Mouse (Mus musculus) limb, embryonic 15.5 days (tissue): Measurements from ENCODE around the gene Tmc7. TPM values are rescaled to one million over a fixed set of nuclear protein-coding genes. Genes with fewer than 3 reads are reported as not detected.

Experiments used
- ATAC-seq: fragments of 200-750 bp; cut with Nextera tagmentation; 2 replicates; pipeline ENCODE4 v1.8.0; 2017; ENCODE audit warnings: low read depth, moderate TSS enrichment; ENCODE audit not compliant: insufficient number of reproducible peaks, low FRiP score, low TSS enrichment
- H3K27ac ChIP-seq: fragments of 300-500 bp; sonication (generic); 2 replicates; pipeline ENCODE4 v1.5.1; 2015; ENCODE audit warnings: moderate library complexity, mild to moderate bottlenecking, inconsistent platforms
- H3K27me3 ChIP-seq: fragments of 300-500 bp; sonication (generic); 2 replicates; pipeline ENCODE4 v1.6.1; 2015; ENCODE audit warnings: inconsistent platforms
- H3K36me3 ChIP-seq: fragments of 300-500 bp; sonication (generic); 2 replicates; pipeline ENCODE4 v1.6.1; 2015; ENCODE audit warnings: inconsistent platforms
- H3K4me1 ChIP-seq: fragments of 300-500 bp; sonication (generic); 2 replicates; pipeline ENCODE4 v1.6.1; 2015; ENCODE audit warnings: inconsistent platforms
- H3K4me2 ChIP-seq: fragments of 300-500 bp; sonication (generic); 2 replicates; pipeline ENCODE4 v1.6.1; 2015; ENCODE audit warnings: mild to moderate bottlenecking, inconsistent platforms
- H3K4me3 ChIP-seq: fragments of 300-500 bp; sonication (generic); 2 replicates; pipeline ENCODE4 v1.5.1; 2015; ENCODE audit warnings: mild to moderate bottlenecking, inconsistent platforms
- H3K9ac ChIP-seq: fragments of 300-500 bp; sonication (generic); 2 replicates; pipeline ENCODE4 v1.6.1; 2015; ENCODE audit warnings: inconsistent platforms
- H3K9me3 ChIP-seq: fragments of 300-500 bp; sonication (generic); 2 replicates; pipeline ENCODE4 v1.6.1; 2016; ENCODE audit warnings: inconsistent platforms
- WGBS: fragments of 180-500 bp; shearing (Covaris S2); methylation state at CpG from one replicate; pipeline ENCODE4 v1.1.7; 2015; 5-methylcytosine and 5-hydroxymethylcytosine counted together
- polyA plus RNA-seq: library from polyadenylated mRNA; unstranded; fragments of >200 nt; fragmentation: Nextera tagmentation; extraction: Ambion mirVana; gene quantifications from 2 replicates; pipeline ENCODE4 v1.2.1, GENCODE M21; 2015

Gene Tmc7
- polyA plus RNA-seq, 1 experiment from 2014 or later: 3.8 TPM

GRCm38 (mm10) chr7:118579938-118580337 is 4.6 kb downstream of the Tmc7 start:
- Histone ChIP-seq H3K4me2 (no peak overlapping the region), H3K36me3 (no peaks in the 10 kb centered on the region), H3K27ac (no peak overlapping the region), H3K4me3 (no peak overlapping the region), H3K9me3 (no peaks in the 10 kb centered on the region), H3K9ac (no peak overlapping the region), H3K4me1 (peaks cover 19% of the 10 kb centered on the region), H3K27me3 (no peaks in the 10 kb centered on the region)
- no peak for ATAC-seq
- 54% methylated on average over 2 of the region's 2 CpGs for WGBS

GRCm38 (mm10) chr7:118578269-118578668 is 6.3 kb downstream of the Tmc7 start:
- no peaks in the 10 kb centered on the region for H3K27me3 ChIP-seq
- H3K9ac ChIP-seq: no peak overlapping the region
- peaks cover 7% of the 10 kb centered on the region for H3K4me1 ChIP-seq
- 65% methylated on average over 3 of the region's 3 CpGs for WGBS
- H3K4me2 ChIP-seq: no peak overlapping the region
- H3K27ac ChIP-seq: no peak overlapping the region
- no peak overlapping the region for H3K4me3 ChIP-seq
- no peak for ATAC-seq
- H3K9me3 ChIP-seq: no peaks in the 10 kb centered on the region
- no peaks in the 10 kb centered on the region for H3K36me3 ChIP-seq

- no peaks in the 10 kb centered on the region for H3K36me3 ChIP-seq
- WGBS: 65% methylated on average over 5 of the region's 5 CpGs
- H3K9me3 ChIP-seq: no peaks in the 10 kb centered on the region
- no peak overlapping the region for H3K4me3 ChIP-seq
- no peak overlapping the region for H3K27ac ChIP-seq
- H3K27me3 ChIP-seq: no peaks in the 10 kb centered on the region
- no peaks in the 10 kb centered on the region for H3K4me1 ChIP-seq
- H3K9ac ChIP-seq: no peak overlapping the region
- no peak overlapping the region for H3K4me2 ChIP-seq
- ATAC-seq: no peak
These were observed 12.5 kb downstream of the Tmc7 start for GRCm38 (mm10) chr7:118572039-118572438.

- Histone ChIP-seq H3K4me2 (no peak overlapping the region), H3K9me3 (no peaks in the 10 kb centered on the region), H3K4me3 (no peak overlapping the region), H3K9ac (no peak overlapping the region), H3K27ac (no peak overlapping the region), H3K27me3 (no peaks in the 10 kb centered on the region), H3K36me3 (no peaks in the 10 kb centered on the region), H3K4me1 (no peaks in the 10 kb centered on the region)
- WGBS: 65% methylated on average over 5 of the region's 5 CpGs
- ATAC-seq: no peak
These were observed 13.2 kb downstream of the Tmc7 start for GRCm38 (mm10) chr7:118571350-118571749.

- no peak overlapping the region for H3K9ac ChIP-seq
- H3K4me3 ChIP-seq: no peak overlapping the region
- no peaks in the 10 kb centered on the region for H3K4me1 ChIP-seq
- H3K9me3 ChIP-seq: no peaks in the 10 kb centered on the region
- 79% methylated on average over 6 of the region's 6 CpGs for WGBS
- H3K36me3 ChIP-seq: peaks cover 7% of the 10 kb centered on the region; the same call in 1 of the 2 replicates
- no peak overlapping the region for H3K4me2 ChIP-seq
- no peak overlapping the region for H3K27ac ChIP-seq
- no peak for ATAC-seq
- no peaks in the 10 kb centered on the region for H3K27me3 ChIP-seq
These were observed 15.4 kb downstream of the Tmc7 start for GRCm38 (mm10) chr7:118569121-118569543.

GRCm38 (mm10) chr7:118554290-118554689 is 30.2 kb downstream of the Tmc7 start:
- Histone ChIP-seq H3K4me3 (no peak overlapping the region), H3K9me3 (no peaks in the 10 kb centered on the region), H3K9ac (no peak overlapping the region), H3K4me2 (no peak overlapping the region), H3K36me3 (peaks cover 6% of the 10 kb centered on the region), H3K27ac (no peak overlapping the region), H3K27me3 (no peaks in the 10 kb centered on the region), H3K4me1 (no peaks in the 10 kb centered on the region)
- 43% methylated on average over 2 of the region's 2 CpGs for WGBS
- peak; percentile 71 for ATAC-seq

GRCm38 (mm10) chr7:118553881-118554280 is 30.7 kb downstream of the Tmc7 start:
- Histone ChIP-seq H3K36me3 (peaks cover 6% of the 10 kb centered on the region), H3K9me3 (no peaks in the 10 kb centered on the region), H3K27me3 (no peaks in the 10 kb centered on the region), H3K9ac (no peak overlapping the region), H3K27ac (no peak overlapping the region), H3K4me3 (no peak overlapping the region), H3K4me2 (no peak overlapping the region), H3K4me1 (no peaks in the 10 kb centered on the region)
- no peak for ATAC-seq
- 55% methylated on average over 4 of the region's 4 CpGs for WGBS

GRCm38 (mm10) chr7:118547451-118547850 is 37.1 kb downstream of the Tmc7 start:
- no peak for ATAC-seq

GRCm38 (mm10) chr7:118544128-118544527 is 40.4 kb downstream of the Tmc7 start:
- H3K9me3 ChIP-seq: no peaks in the 10 kb centered on the region
- H3K27me3 ChIP-seq: no peaks in the 10 kb centered on the region
- whole genome bisulfite sequencing: 79% methylated on average over 4 of the region's 4 CpGs
- H3K4me3 ChIP-seq: no peak overlapping the region
- H3K36me3 ChIP-seq: 0 out of 2 replicates have a peak, but pooled peaks cover 5% of the 10 kb centered on the region
- H3K4me2 ChIP-seq: no peak overlapping the region
- no peak overlapping the region for H3K9ac ChIP-seq
- no peaks in the 10 kb centered on the region for H3K4me1 ChIP-seq
- no peak for ATAC-seq
- no peak overlapping the region for H3K27ac ChIP-seq

More at GRCm38 (mm10) chr7:118547451-118547850, 37.1 kb downstream of the Tmc7 start:
- H3K4me1 ChIP-seq: no peaks in the 10 kb centered on the region
- H3K4me2 ChIP-seq: no peak overlapping the region
- H3K27me3 ChIP-seq: no peaks in the 10 kb centered on the region
- no peaks in the 10 kb centered on the region for H3K9me3 ChIP-seq
- peaks cover 11% of the 10 kb centered on the region for H3K36me3 ChIP-seq
- H3K9ac ChIP-seq: no peak overlapping the region
- no peak overlapping the region for H3K27ac ChIP-seq
- 50% methylated on average over 10 of the region's 10 CpGs for WGBS
- H3K4me3 ChIP-seq: no peak overlapping the region

GRCm38 (mm10) chr7:118535076-118535475 is 49.5 kb downstream of the Tmc7 start:
- Histone ChIP-seq H3K36me3 (no peaks in the 10 kb centered on the region), H3K9ac (no peak overlapping the region), H3K4me2 (no peak overlapping the region), H3K27me3 (no peaks in the 10 kb centered on the region), H3K4me3 (no peak overlapping the region), H3K4me1 (no peaks in the 10 kb centered on the region), H3K9me3 (no peaks in the 10 kb centered on the region), H3K27ac (no peak overlapping the region)
- no peak for ATAC-seq
- whole genome bisulfite sequencing: 82% methylated on average over 4 of the region's 4 CpGs

- H3K4me3 ChIP-seq: no peak overlapping the region
- H3K36me3 ChIP-seq: no peaks in the 10 kb centered on the region
- H3K4me1 ChIP-seq: no peaks in the 10 kb centered on the region
- no peak overlapping the region for H3K4me2 ChIP-seq
- H3K9ac ChIP-seq: no peak overlapping the region
- H3K27me3 ChIP-seq: no peaks in the 10 kb centered on the region
- H3K9me3 ChIP-seq: no peaks in the 10 kb centered on the region
- no peak for ATAC-seq
- WGBS: 73% methylated on average over 3 of the region's 3 CpGs
- no peak overlapping the region for H3K27ac ChIP-seq
These were observed 50.2 kb downstream of the Tmc7 start for GRCm38 (mm10) chr7:118534326-118534725.

GRCm38 (mm10) chr7:118533178-118533578 is 51.4 kb downstream of the Tmc7 start, which contains the start of gene Coq7:
TSS of gene Coq7 (minus strand) at chr7:118533356.
- peak within 1 kb of the TSS; percentile 64 for H3K4me2 ChIP-seq
- WGBS: under 1% methylated on average over 31 of the region's 31 CpGs
- H3K9me3 ChIP-seq: no peaks in the 10 kb centered on the region
- peak; percentile 99 for ATAC-seq
- H3K4me1 ChIP-seq: no peaks in the 10 kb centered on the region
- 0 out of 2 replicates have a peak, but pooled peaks cover 4% of the 10 kb centered on the region for H3K36me3 ChIP-seq
- H3K27me3 ChIP-seq: no peaks in the 10 kb centered on the region
- peak within 1 kb of the TSS; percentile 97 for H3K27ac ChIP-seq
- H3K9ac ChIP-seq: peak within 1 kb of the TSS; percentile 65
- H3K4me3 ChIP-seq: peak within 1 kb of the TSS; percentile 88
